Mouse (Mus musculus): ENCODE results near the gene Arxes1. TPM values are rescaled to one million over a fixed set of nuclear protein-coding genes. Genes with fewer than 3 reads are reported as not detected.

Arxes1 gene
- polyA plus RNA-seq, 1 experiment from 2014 or later = 40.6 TPM

Other genes with a start within 250 kb of the Arxes1 start
- gene Bhlhb9, start 235.8 kb upstream of the Arxes1 start, polyA plus RNA-seq (2014; fragmentation: Nextera tagmentation; extraction: Ambion mirVana) = 60.0 and 68.4 TPM in 2 replicates
- gene Gprasp2, start 194.3 kb upstream of the Arxes1 start, polyA plus RNA-seq (2014; fragmentation: Nextera tagmentation; extraction: Ambion mirVana) = 14.3 and 20.1 TPM in 2 replicates
- 91.8 and 97.4 TPM in 2 replicates for gene Arxes2, start 39.5 kb upstream of the Arxes1 start, polyA plus RNA-seq (2014; fragmentation: Nextera tagmentation; extraction: Ambion mirVana)
- gene Bex2, start 34.9 kb downstream of the Arxes1 start, polyA plus RNA-seq (2014; fragmentation: Nextera tagmentation; extraction: Ambion mirVana) = 58.7 and 66.7 TPM in 2 replicates
- 0.53 and 0.56 TPM in 2 replicates for gene Nxf3, start 51.9 kb downstream of the Arxes1 start, polyA plus RNA-seq (2014; fragmentation: Nextera tagmentation; extraction: Ambion mirVana)
- gene Bex4, start 105.6 kb downstream of the Arxes1 start, polyA plus RNA-seq (2014; fragmentation: Nextera tagmentation; extraction: Ambion mirVana) = 221 and 236 TPM in 2 replicates
- gene Tceal8, start 139.0 kb downstream of the Arxes1 start, polyA plus RNA-seq (2014; fragmentation: Nextera tagmentation; extraction: Ambion mirVana) = 281 and 290 TPM in 2 replicates
- gene Tceal5, start 170.5 kb downstream of the Arxes1 start, polyA plus RNA-seq (2014; fragmentation: Nextera tagmentation; extraction: Ambion mirVana) = 4.0 and 5.9 TPM in 2 replicates
- 6.6 and 7.3 TPM in 2 replicates for gene Tceal7, start 181.4 kb downstream of the Arxes1 start, polyA plus RNA-seq (2014; fragmentation: Nextera tagmentation; extraction: Ambion mirVana)
- gene Bex1, start 182.1 kb downstream of the Arxes1 start, polyA plus RNA-seq (2014; fragmentation: Nextera tagmentation; extraction: Ambion mirVana) = 197 and 204 TPM in 2 replicates
- gene Tceal9, start 211.7 kb downstream of the Arxes1 start, polyA plus RNA-seq (2014; fragmentation: Nextera tagmentation; extraction: Ambion mirVana) = 595 and 603 TPM in 2 replicates
- gene Bex3, start 236.9 kb downstream of the Arxes1 start, polyA plus RNA-seq (2014; fragmentation: Nextera tagmentation; extraction: Ambion mirVana) = 780 and 783 TPM in 2 replicates